Mouse (Mus musculus) neural tube, embryonic 10.5 days (tissue): ENCODE measurements around the gene Tcirg1.

ENCODE experiments used
- DNase-seq: peaks from one replicate; pipeline ENCODE4 v3.0.0-alpha.2; 2017; ENCODE audit warnings: low spot score; ENCODE audit errors: extremely low spot score

Tcirg1 gene

DNA sequence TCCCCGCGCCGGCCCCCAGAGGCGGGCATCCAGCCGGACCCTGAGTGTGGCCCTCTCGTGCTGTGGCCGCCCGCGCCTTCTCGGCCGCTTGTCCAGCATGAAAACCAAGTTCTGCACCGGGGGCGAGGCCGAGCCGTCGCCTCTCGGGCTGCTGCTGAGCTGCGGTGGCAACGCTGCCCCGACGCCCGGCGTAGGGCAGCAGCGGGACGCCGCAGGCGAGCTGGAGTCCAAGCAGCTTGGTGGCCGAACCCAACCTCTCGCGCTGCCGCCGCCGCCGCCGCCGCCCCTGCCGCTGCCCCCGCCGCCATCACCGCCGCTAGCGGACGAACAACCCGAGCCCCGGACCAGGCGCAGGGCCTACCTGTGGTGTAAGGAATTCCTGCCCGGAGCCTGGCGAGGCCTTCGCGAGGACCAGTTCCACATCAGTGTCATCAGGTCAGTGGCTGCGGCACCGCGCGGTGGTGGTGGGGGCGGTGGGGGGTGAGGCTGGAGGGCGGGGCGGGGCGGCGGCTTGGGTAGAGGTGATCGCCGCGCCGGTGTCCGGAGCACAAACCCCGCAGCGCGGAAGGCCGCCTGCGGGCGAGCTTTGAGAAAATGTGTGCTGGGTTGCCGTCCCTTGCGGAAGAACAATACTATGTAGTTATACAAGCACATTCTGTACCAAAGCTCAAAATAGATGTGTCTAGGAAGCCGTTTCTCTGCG lies 54.8 kb downstream of the Tcirg1 start:
- no peak for DNase-seq

DNA sequence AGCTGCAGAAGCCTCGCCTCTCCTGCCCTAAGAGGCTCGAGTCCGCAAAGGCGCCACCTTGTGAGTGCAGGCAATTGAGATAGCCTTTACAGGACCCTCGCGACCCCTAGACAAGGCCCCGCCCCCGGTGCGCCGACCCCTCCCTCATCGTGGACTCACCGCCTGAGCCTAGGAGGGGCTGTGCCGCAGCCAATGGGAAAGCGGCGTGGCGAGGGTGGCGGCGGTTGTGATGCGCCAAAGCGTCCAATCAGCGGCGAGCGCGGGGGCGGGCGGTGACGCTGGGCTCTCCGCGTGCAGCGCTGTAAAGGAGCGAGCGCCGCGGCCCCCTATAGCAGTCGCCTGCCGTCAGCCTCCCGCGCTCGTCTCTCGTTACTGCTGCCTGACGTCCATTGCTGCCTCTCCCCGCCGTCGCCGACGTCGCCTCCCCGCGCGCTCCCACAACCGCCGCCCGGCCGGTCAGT lies 55.4 kb downstream of the Tcirg1 start, which contains the start of gene Chka:
Gene Chka, plus strand, starts transcription at position 272 of the 461 bp plus-strand sequence.
- DNase-seq: peak; percentile 97

DNA sequence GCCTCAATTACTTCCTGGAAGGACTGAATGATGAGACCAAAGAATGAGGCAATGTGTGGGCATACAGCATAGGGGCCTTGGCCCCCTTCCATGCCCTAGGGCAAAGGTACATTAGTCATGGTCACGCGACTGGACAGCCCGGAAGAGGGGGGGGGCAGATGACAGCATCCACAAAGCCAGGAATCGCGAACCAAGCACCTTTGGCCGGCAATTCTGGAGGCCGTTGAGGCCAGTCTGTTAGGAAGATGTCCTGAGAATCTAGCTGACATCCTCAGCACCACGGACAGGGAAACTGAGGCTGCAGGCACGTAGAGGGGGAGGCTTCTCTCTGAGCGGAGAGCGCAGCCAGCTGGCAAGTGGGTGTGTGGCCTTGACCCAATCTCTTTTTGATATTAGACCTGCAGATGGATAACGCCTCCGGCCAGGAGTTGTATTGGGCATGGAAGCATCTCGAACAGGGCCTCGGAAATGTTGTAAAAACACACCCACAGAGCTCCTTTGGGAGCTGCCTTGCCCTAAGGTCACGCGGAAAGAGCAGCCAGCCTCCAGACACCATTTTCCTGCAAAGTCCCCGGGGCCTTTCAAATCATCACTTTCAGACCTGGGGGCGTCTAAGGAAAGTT lies 56.0 kb downstream of the Tcirg1 start:
- DNase-seq: no peak

DNA sequence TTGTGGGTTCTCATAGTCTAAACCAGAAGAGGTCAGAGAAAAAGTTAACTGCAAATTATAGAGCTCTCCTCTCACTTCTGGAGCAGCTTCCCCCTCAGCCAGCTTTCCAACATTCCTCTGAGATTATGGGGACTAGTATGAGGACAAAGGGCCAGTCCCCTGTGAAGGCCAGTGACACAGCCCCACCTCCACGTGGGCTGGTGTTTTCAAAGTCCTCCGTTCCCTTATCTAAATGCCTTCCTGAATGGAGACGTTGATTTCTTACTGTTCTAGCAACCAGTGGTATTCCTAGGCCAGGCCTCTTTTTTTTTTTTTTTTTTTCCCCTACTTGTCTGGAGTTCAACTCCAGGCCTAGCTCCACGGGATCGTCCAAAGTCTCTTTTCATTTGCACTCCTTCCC lies 56.9 kb downstream of the Tcirg1 start:
- DNase-seq: no peak

DNA sequence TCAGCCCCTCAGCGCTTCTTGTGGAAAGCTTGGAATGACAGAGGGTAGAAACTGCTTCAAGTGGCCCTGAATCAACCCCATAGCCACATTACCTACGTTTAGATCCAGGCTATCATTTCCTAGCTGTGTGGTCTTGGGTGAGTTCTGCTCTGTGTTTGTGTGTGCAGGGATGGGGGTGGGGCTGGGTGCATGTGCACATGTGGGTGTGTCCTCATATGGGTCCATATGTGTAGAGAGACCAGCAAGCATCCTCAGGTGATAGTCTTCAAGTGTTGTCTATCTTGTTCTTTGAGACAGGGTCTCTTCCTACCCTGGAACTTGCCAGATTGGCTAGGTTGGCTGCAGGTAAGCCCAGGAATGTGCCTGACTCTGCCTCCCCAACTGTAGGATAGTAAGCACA lies 57.7 kb downstream of the Tcirg1 start:
- no peak for DNase-seq

DNA sequence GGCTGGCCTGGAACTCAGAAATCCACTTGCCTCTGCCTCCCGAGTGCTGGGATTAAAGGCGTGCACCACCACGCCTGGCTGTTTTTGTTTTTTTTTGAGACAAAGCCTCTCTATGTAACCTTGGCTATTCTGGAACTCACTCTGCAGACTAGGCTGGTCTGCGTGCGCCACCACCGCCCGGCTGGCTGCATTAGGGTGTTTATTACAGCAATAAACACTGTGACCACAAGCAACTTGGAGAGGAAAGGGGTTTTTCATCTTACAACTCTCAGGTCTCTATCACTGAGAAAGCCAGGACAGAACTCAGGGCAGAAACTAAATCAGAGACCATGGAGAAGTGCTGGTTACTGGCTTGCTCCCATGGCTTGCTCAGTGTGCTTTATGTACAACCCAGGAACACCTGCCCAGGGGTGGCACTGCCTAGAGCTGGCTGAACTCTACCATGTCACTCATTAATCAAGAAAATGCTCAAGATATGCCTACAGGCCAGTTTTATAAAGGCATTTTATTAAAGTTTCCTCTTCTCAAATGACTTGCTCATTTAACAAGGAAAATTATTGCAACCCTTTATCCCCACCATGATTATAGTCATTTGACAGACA lies 58.6 kb downstream of the Tcirg1 start:
- DNase-seq: no peak

DNA sequence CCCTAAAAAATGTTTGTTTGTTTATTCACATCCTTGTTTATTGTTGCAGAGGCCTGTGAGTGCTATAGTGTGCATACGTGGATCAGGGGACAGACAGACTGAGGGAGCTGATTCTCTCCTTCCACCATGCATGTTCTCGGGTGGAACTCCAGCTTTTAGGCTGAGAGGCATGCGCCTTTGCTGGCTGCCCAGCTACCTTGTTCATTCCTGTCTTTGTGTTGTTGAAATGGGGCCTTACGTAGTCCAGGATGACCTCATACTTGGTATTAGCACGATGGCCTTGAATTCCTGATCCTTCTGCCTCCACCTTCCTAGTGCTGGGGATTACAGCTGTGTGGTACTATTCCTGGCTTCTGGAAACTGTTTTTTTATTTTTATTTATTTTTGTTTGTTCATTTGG lies 59.2 kb downstream of the Tcirg1 start:
- no peak for DNase-seq

DNA sequence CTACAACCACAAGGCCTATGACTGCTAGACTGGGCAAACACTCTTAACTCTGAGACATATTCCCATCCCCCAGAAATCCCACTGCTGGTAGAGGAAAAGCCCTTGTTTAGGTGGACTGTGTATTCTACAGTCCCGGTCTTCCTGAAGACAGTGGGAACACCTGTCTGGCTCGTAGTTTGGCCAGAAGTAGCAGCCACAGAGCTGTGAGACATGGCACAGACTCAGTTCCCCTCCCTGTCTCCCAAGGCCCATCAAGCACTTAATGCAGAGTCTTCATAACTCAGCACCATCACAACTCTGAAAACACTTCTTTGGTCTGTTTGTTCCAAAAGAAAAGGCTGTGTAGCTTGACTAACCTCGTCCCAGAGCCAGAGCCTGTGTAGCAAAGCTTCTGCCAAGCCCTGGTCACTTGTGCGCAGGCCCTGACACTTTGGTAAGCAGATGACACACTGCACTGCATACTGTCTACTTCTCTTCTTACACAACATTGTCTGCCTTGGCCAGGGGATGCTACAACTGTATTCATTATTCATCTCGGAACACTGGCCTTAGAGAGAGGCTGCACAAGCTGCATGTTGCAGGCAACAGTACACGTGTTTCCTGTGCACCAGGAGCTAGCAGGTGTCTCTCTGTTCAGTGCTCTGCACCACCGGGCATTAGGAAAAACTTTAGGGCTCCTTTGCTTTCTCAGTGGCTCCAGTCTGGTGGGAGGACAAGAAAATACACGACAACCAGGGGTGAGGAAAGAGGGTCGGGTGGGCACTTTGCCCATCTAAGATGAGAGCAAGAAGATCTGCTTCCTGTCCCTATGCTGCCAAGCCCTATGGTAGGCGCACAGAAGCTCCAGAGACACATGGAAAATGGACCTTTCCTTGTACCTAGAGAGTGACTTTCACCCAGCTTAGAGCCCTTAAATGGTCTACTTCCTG lies 60.0 kb downstream of the Tcirg1 start:
- no peak for DNase-seq
